ENCODE assay signal across 29 mouse cellular contexts in genomic region chr10:77753448-77753847, GRCm38 (mm10). TPM values are rescaled to one million over a fixed set of nuclear protein-coding genes. Genes with fewer than 3 reads are reported as not detected.
DNase-seq lines count a peak whose midpoint lies in the region; ATAC-seq and TF ChIP-seq lines count a peak whose summit lies in the region.
"Had no signal": no experiment of that assay in that cellular context is flagged by ENCODE, and none has a peak within 500 bp of the region (broad histone marks: within the 10 kb centered on the region; RNA-seq: fewer than 3 reads in every experiment).

No protein-coding gene starts in this region.

- peak; percentile 31 for TF ChIP-seq CTCF in intestine, postnatal 0 days (IDR thresholded peaks at IDR 0.05; ENCODE audit: low read depth)
- peak; percentile 15; the same call in 1 of the 2 replicates for TF ChIP-seq CTCF in midbrain, postnatal 0 days (IDR thresholded peaks at IDR 0.05)

- H3K4me2 ChIP-seq in intestine, postnatal 0 days (replicated peaks; ENCODE audit: low read depth), result no peak overlapping the region
- no peak overlapping the region for H3K4me2 ChIP-seq in intestine, embryonic 16.5 days (ENCODE audit: low read depth, low read length)
- no peak overlapping the region for H3K4me2 ChIP-seq in midbrain, postnatal 0 days (ENCODE audit: low read depth, low read length, poor library complexity, severe bottlenecking)
- H3K4me2 ChIP-seq in midbrain, embryonic 15.5 days, result no peak overlapping the region
- H3K4me2 ChIP-seq: embryonic facial prominence, embryonic 15.5 days; heart, embryonic 12.5 days; hindbrain, embryonic 15.5 days; midbrain, embryonic 11.5 days had no signal

- ATAC-seq in intestine, postnatal 0 days, result no peak
- ATAC-seq in intestine, embryonic 16.5 days, result no peak
- ATAC-seq in midbrain, postnatal 0 days (ENCODE audit: low FRiP score), result no peak
- no peak for ATAC-seq in midbrain, embryonic 15.5 days (replicated peaks)
- ATAC-seq in frontal cortex, adult (ENCODE audit: low TSS enrichment), result no peak
- ATAC-seq: activated CD4-positive, CD25-positive, alpha-beta regulatory T cell, adult 4 months; forebrain, embryonic 16.5 days had no signal

- H3K36me3 ChIP-seq in intestine, postnatal 0 days (ENCODE audit: control insufficient read depth, insufficient read depth), result no peaks in the 10 kb centered on the region
- no peaks in the 10 kb centered on the region for H3K36me3 ChIP-seq in intestine, embryonic 16.5 days (ENCODE audit: control insufficient read depth, insufficient read depth, low read length)
- H3K36me3 ChIP-seq in midbrain, postnatal 0 days (ENCODE audit: insufficient read depth, low read length), result no peaks in the 10 kb centered on the region
- H3K36me3 ChIP-seq in midbrain, embryonic 15.5 days (replicated peaks), result no peaks in the 10 kb centered on the region
- H3K36me3 ChIP-seq: embryonic facial prominence, embryonic 15.5 days; heart, embryonic 12.5 days; hindbrain, embryonic 15.5 days had no signal

- no peaks in the 10 kb centered on the region for H3K9me3 ChIP-seq in intestine, postnatal 0 days (ENCODE audit: control insufficient read depth)
- no peaks in the 10 kb centered on the region for H3K9me3 ChIP-seq in intestine, embryonic 16.5 days (ENCODE audit: control insufficient read depth, low read length)
- H3K9me3 ChIP-seq in midbrain, postnatal 0 days (ENCODE audit: low read length), result no peaks in the 10 kb centered on the region
- H3K9me3 ChIP-seq in midbrain, embryonic 15.5 days, result no peaks in the 10 kb centered on the region
- H3K9me3 ChIP-seq: embryonic facial prominence, embryonic 15.5 days; hindbrain, embryonic 15.5 days had no signal

- H3K27ac ChIP-seq in intestine, postnatal 0 days (ENCODE audit: low read depth, low read length), result no peak overlapping the region
- H3K27ac ChIP-seq in intestine, embryonic 16.5 days (ENCODE audit: low read length), result no peak overlapping the region
- no peak overlapping the region for H3K27ac ChIP-seq in midbrain, postnatal 0 days (ENCODE audit: low read depth, low read length)
- no peak overlapping the region for H3K27ac ChIP-seq in midbrain, embryonic 15.5 days
- H3K27ac ChIP-seq: embryonic facial prominence, embryonic 15.5 days; hindbrain, embryonic 15.5 days had no signal

- no peak overlapping the region for H3K9ac ChIP-seq in intestine, postnatal 0 days (ENCODE audit: low read depth, low read length)
- no peak overlapping the region for H3K9ac ChIP-seq in intestine, embryonic 16.5 days (ENCODE audit: low read depth, low read length)
- no peak overlapping the region for H3K9ac ChIP-seq in midbrain, postnatal 0 days (replicated peaks; ENCODE audit: low read length, poor library complexity, severe bottlenecking)
- H3K9ac ChIP-seq in midbrain, embryonic 15.5 days, result no peak overlapping the region
- H3K9ac ChIP-seq: embryonic facial prominence, embryonic 15.5 days; heart, embryonic 12.5 days; hindbrain, embryonic 15.5 days had no signal

- no peak overlapping the region for H3K4me3 ChIP-seq in intestine, postnatal 0 days (ENCODE audit: low read depth, low read length)
- no peak overlapping the region for H3K4me3 ChIP-seq in intestine, embryonic 16.5 days (ENCODE audit: low read length)
- no peak overlapping the region for H3K4me3 ChIP-seq in midbrain, postnatal 0 days (ENCODE audit: low read depth, low read length)
- no peak overlapping the region for H3K4me3 ChIP-seq in midbrain, embryonic 15.5 days
- H3K4me3 ChIP-seq: embryonic facial prominence, embryonic 15.5 days; heart, embryonic 12.5 days; hindbrain, embryonic 15.5 days had no signal

- no peaks in the 10 kb centered on the region for H3K4me1 ChIP-seq in intestine, postnatal 0 days (replicated peaks; ENCODE audit: control insufficient read depth, insufficient read depth, low read length)
- no peaks in the 10 kb centered on the region for H3K4me1 ChIP-seq in intestine, embryonic 16.5 days (ENCODE audit: control insufficient read depth, insufficient read depth, low read length)
- no peaks in the 10 kb centered on the region for H3K4me1 ChIP-seq in midbrain, postnatal 0 days (ENCODE audit: insufficient read depth, low read length)
- H3K4me1 ChIP-seq in midbrain, embryonic 15.5 days, result no peaks in the 10 kb centered on the region
- H3K4me1 ChIP-seq: embryonic facial prominence, embryonic 15.5 days; heart, embryonic 12.5 days; hindbrain, embryonic 15.5 days had no signal

- H3K27me3 ChIP-seq in intestine, postnatal 0 days (replicated peaks; ENCODE audit: control insufficient read depth, insufficient read depth, low read length), result no peaks in the 10 kb centered on the region
- no peaks in the 10 kb centered on the region for H3K27me3 ChIP-seq in intestine, embryonic 16.5 days (replicated peaks; ENCODE audit: control insufficient read depth, insufficient read depth, low read length)
- H3K27me3 ChIP-seq in midbrain, postnatal 0 days (ENCODE audit: insufficient read depth, low read length), result no peaks in the 10 kb centered on the region
- H3K27me3 ChIP-seq in midbrain, embryonic 15.5 days (replicated peaks), result no peaks in the 10 kb centered on the region
- H3K27me3 ChIP-seq: embryonic facial prominence, embryonic 15.5 days; hindbrain, embryonic 15.5 days had no signal

- DNase-seq in midbrain, postnatal 0 days (ENCODE audit: low spot score), result no peak
- peak; percentile 48 for DNase-seq in R1 (ENCODE audit: low read depth, low spot score)
- DNase-seq in frontal cortex, postnatal 36 days (ENCODE audit: low spot score in 2 of 2), result no peak
- DNase-seq: adrenal gland, postnatal 14 days; cerebellum, postnatal 25 days; heart, postnatal 14 days; kidney, adult 11 months; lung, adult 18-20 months; spleen, adult 18-20 months; thymus, adult 2 months had no signal

RNA-seq across cellular contexts. Expression of gene Gm9736, which starts 2.3 kb away (rescaled TPM):
- polyA plus RNA-seq in intestine, postnatal 0 days (2015; fragmentation: Nextera tagmentation; extraction: Ambion mirVana), result not detected in 2 replicates
- polyA plus RNA-seq in intestine, embryonic 16.5 days (2015; fragmentation: Nextera tagmentation; extraction: Ambion mirVana), result not detected in 2 replicates
- not detected in 2 replicates for total RNA-seq in midbrain, postnatal 0 days (2014; rRNA removed)
- polyA plus RNA-seq in midbrain, postnatal 0 days (2015; fragmentation: Nextera tagmentation; extraction: Ambion mirVana), result not detected in 2 replicates
- polyA plus RNA-seq in midbrain, embryonic 15.5 days (2015; fragmentation: Nextera tagmentation; extraction: Ambion mirVana), result not detected in 2 replicates
- total RNA-seq: adrenal gland, postnatal 14 days; gastrocnemius, adult 18-20 months; granulocyte monocyte progenitor cell, adult 5-6 weeks; heart, postnatal 14 days; layer of hippocampus, adult 18-20 months; left cerebral cortex, postnatal 25 days had no signal
- polyA plus RNA-seq: activated CD4-positive, CD25-positive, alpha-beta regulatory T cell, adult 4 months; brain, embryonic 14.5 days; forebrain, embryonic 16.5 days; heart, embryonic 12.5 days; hindbrain, embryonic 15.5 days; kidney, embryonic 16.5 days; limb, embryonic 14.5 days; midbrain, embryonic 11.5 days; neural tube, embryonic 14.5 days; stomach, embryonic 14.5 days; thymus, adult 2 months had no signal

RNA-seq across cellular contexts. Expression of gene Gm3233, which starts 6.0 kb away (rescaled TPM):
- not detected in 2 replicates for polyA plus RNA-seq in intestine, postnatal 0 days (2015; fragmentation: Nextera tagmentation; extraction: Ambion mirVana)
- polyA plus RNA-seq in intestine, embryonic 16.5 days (2015; fragmentation: Nextera tagmentation; extraction: Ambion mirVana), result not detected in 2 replicates
- not detected in 2 replicates for total RNA-seq in midbrain, postnatal 0 days (2014; rRNA removed)
- not detected in 2 replicates for polyA plus RNA-seq in midbrain, postnatal 0 days (2015; fragmentation: Nextera tagmentation; extraction: Ambion mirVana)
- not detected in 2 replicates for polyA plus RNA-seq in midbrain, embryonic 15.5 days (2015; fragmentation: Nextera tagmentation; extraction: Ambion mirVana)
- total RNA-seq: adrenal gland, postnatal 14 days; gastrocnemius, adult 18-20 months; granulocyte monocyte progenitor cell, adult 5-6 weeks; heart, postnatal 14 days; layer of hippocampus, adult 18-20 months; left cerebral cortex, postnatal 25 days had no signal
- polyA plus RNA-seq: activated CD4-positive, CD25-positive, alpha-beta regulatory T cell, adult 4 months; brain, embryonic 14.5 days; forebrain, embryonic 16.5 days; heart, embryonic 12.5 days; hindbrain, embryonic 15.5 days; kidney, embryonic 16.5 days; limb, embryonic 14.5 days; midbrain, embryonic 11.5 days; neural tube, embryonic 14.5 days; stomach, embryonic 14.5 days; thymus, adult 2 months had no signal

RNA-seq across cellular contexts. Expression of gene Gm18596, which starts 11.0 kb away (rescaled TPM):
- polyA plus RNA-seq in intestine, postnatal 0 days (2015; fragmentation: Nextera tagmentation; extraction: Ambion mirVana), result not detected in 2 replicates
- not detected in 2 replicates for polyA plus RNA-seq in intestine, embryonic 16.5 days (2015; fragmentation: Nextera tagmentation; extraction: Ambion mirVana)
- total RNA-seq in midbrain, postnatal 0 days (2014; rRNA removed), result not detected in 2 replicates
- polyA plus RNA-seq in midbrain, postnatal 0 days (2015; fragmentation: Nextera tagmentation; extraction: Ambion mirVana), result not detected in 2 replicates
- polyA plus RNA-seq in midbrain, embryonic 15.5 days (2015; fragmentation: Nextera tagmentation; extraction: Ambion mirVana), result not detected in 2 replicates
- total RNA-seq: adrenal gland, postnatal 14 days; gastrocnemius, adult 18-20 months; granulocyte monocyte progenitor cell, adult 5-6 weeks; heart, postnatal 14 days; layer of hippocampus, adult 18-20 months; left cerebral cortex, postnatal 25 days had no signal
- polyA plus RNA-seq: activated CD4-positive, CD25-positive, alpha-beta regulatory T cell, adult 4 months; brain, embryonic 14.5 days; forebrain, embryonic 16.5 days; heart, embryonic 12.5 days; hindbrain, embryonic 15.5 days; kidney, embryonic 16.5 days; limb, embryonic 14.5 days; midbrain, embryonic 11.5 days; neural tube, embryonic 14.5 days; stomach, embryonic 14.5 days; thymus, adult 2 months had no signal

RNA-seq across cellular contexts. Expression of gene Gm3238, which starts 17.7 kb away (rescaled TPM):
- polyA plus RNA-seq in intestine, postnatal 0 days (2015; fragmentation: Nextera tagmentation; extraction: Ambion mirVana), result not detected in 2 replicates
- polyA plus RNA-seq in intestine, embryonic 16.5 days (2015; fragmentation: Nextera tagmentation; extraction: Ambion mirVana), result not detected in 2 replicates
- total RNA-seq in midbrain, postnatal 0 days (2014; rRNA removed), result not detected in 2 replicates
- polyA plus RNA-seq in midbrain, postnatal 0 days (2015; fragmentation: Nextera tagmentation; extraction: Ambion mirVana), result not detected in 2 replicates
- polyA plus RNA-seq in midbrain, embryonic 15.5 days (2015; fragmentation: Nextera tagmentation; extraction: Ambion mirVana), result not detected in 2 replicates
- total RNA-seq: adrenal gland, postnatal 14 days; gastrocnemius, adult 18-20 months; granulocyte monocyte progenitor cell, adult 5-6 weeks; heart, postnatal 14 days; layer of hippocampus, adult 18-20 months; left cerebral cortex, postnatal 25 days had no signal
- polyA plus RNA-seq: activated CD4-positive, CD25-positive, alpha-beta regulatory T cell, adult 4 months; brain, embryonic 14.5 days; embryonic facial prominence, embryonic 15.5 days; forebrain, embryonic 16.5 days; heart, embryonic 12.5 days; hindbrain, embryonic 15.5 days; kidney, embryonic 16.5 days; limb, embryonic 14.5 days; midbrain, embryonic 11.5 days; neural tube, embryonic 14.5 days; stomach, embryonic 14.5 days; thymus, adult 2 months had no signal

RNA-seq across cellular contexts. Expression of gene Gm7138, which starts 23.3 kb away (rescaled TPM):
- not detected in 2 replicates for polyA plus RNA-seq in intestine, postnatal 0 days (2015; fragmentation: Nextera tagmentation; extraction: Ambion mirVana)
- not detected in 2 replicates for polyA plus RNA-seq in intestine, embryonic 16.5 days (2015; fragmentation: Nextera tagmentation; extraction: Ambion mirVana)
- not detected in 2 replicates for total RNA-seq in midbrain, postnatal 0 days (2014; rRNA removed)
- not detected in 2 replicates for polyA plus RNA-seq in midbrain, postnatal 0 days (2015; fragmentation: Nextera tagmentation; extraction: Ambion mirVana)
- polyA plus RNA-seq in midbrain, embryonic 15.5 days (2015; fragmentation: Nextera tagmentation; extraction: Ambion mirVana), result not detected in 2 replicates
- total RNA-seq: adrenal gland, postnatal 14 days; gastrocnemius, adult 18-20 months; granulocyte monocyte progenitor cell, adult 5-6 weeks; heart, postnatal 14 days; layer of hippocampus, adult 18-20 months; left cerebral cortex, postnatal 25 days had no signal
- polyA plus RNA-seq: activated CD4-positive, CD25-positive, alpha-beta regulatory T cell, adult 4 months; brain, embryonic 14.5 days; forebrain, embryonic 16.5 days; heart, embryonic 12.5 days; hindbrain, embryonic 15.5 days; kidney, embryonic 16.5 days; limb, embryonic 14.5 days; midbrain, embryonic 11.5 days; neural tube, embryonic 14.5 days; stomach, embryonic 14.5 days; thymus, adult 2 months had no signal
